Mouse (Mus musculus) G1E-ER4 (cell line): ENCODE measurements around the gene Kit. TPM values are rescaled to one million over a fixed set of nuclear protein-coding genes. Genes with fewer than 3 reads are reported as not detected.

Source experiments
- GATA1 ChIP-seq: IDR thresholded peaks from one replicate; pipeline ENCODE4 v1.8.0; 2012; ENCODE audit warnings: low read length, inconsistent platforms
- polyA plus RNA-seq: library from polyadenylated mRNA; stranded (reverse); fragments of >175 nt; gene quantifications from 2 replicates; pipeline ENCODE4 v1.2.3, GENCODE M21; 2012

Kit gene
- polyA plus RNA-seq, 1 experiment, result 53.1 TPM

GRCm38 (mm10) chr5:75578141-75578540 is 3.4 kb downstream of the Kit start:
- no peak for TF ChIP-seq GATA1

GRCm38 (mm10) chr5:75579244-75579643 is 4.5 kb downstream of the Kit start:
- no peak for TF ChIP-seq GATA1

GRCm38 (mm10) chr5:75579646-75580268 is 5.0 kb downstream of the Kit start:
- peak; percentile 92 for TF ChIP-seq GATA1

GRCm38 (mm10) chr5:75581926-75582325 is 7.2 kb downstream of the Kit start:
- no peak for TF ChIP-seq GATA1

GRCm38 (mm10) chr5:75587781-75588180 is 13.1 kb downstream of the Kit start:
- TF ChIP-seq GATA1, result no peak

- TF ChIP-seq GATA1, result no peak
These were observed 15.0 kb downstream of the Kit start for GRCm38 (mm10) chr5:75589552-75590346.

GRCm38 (mm10) chr5:75590961-75591360 is 16.2 kb downstream of the Kit start:
- peak; percentile 12 for TF ChIP-seq GATA1

- no peak for TF ChIP-seq GATA1
These were observed 16.9 kb downstream of the Kit start for GRCm38 (mm10) chr5:75591567-75591966.

- no peak for TF ChIP-seq GATA1
These were observed 20.6 kb downstream of the Kit start for GRCm38 (mm10) chr5:75595319-75595718.

- TF ChIP-seq GATA1, result no peak
These were observed 21.5 kb downstream of the Kit start for GRCm38 (mm10) chr5:75596211-75596610.

- no peak for TF ChIP-seq GATA1
These were observed 22.6 kb downstream of the Kit start for GRCm38 (mm10) chr5:75597316-75597715.

GRCm38 (mm10) chr5:75598491-75598890 is 23.8 kb downstream of the Kit start:
- no peak for TF ChIP-seq GATA1

GRCm38 (mm10) chr5:75599991-75600390 is 25.3 kb downstream of the Kit start:
- no peak for TF ChIP-seq GATA1

GRCm38 (mm10) chr5:75604238-75604637 is 29.5 kb downstream of the Kit start:
- no peak for TF ChIP-seq GATA1

GRCm38 (mm10) chr5:75606898-75607297 is 32.2 kb downstream of the Kit start:
- no peak for TF ChIP-seq GATA1

GRCm38 (mm10) chr5:75607971-75608370 is 33.3 kb downstream of the Kit start:
- TF ChIP-seq GATA1, result peak; percentile 83

- no peak for TF ChIP-seq GATA1
These were observed 37.7 kb downstream of the Kit start for GRCm38 (mm10) chr5:75612380-75612779.
